Mouse (Mus musculus) right cerebral cortex, adult 18-20 months (tissue): ENCODE measurements around the gene Spem2.

Source experiments
- DNase-seq: peaks from one replicate; pipeline ENCODE4 v3.0.0; 2022; ENCODE audit warnings: mixed read lengths

The Spem2 gene

DNA sequence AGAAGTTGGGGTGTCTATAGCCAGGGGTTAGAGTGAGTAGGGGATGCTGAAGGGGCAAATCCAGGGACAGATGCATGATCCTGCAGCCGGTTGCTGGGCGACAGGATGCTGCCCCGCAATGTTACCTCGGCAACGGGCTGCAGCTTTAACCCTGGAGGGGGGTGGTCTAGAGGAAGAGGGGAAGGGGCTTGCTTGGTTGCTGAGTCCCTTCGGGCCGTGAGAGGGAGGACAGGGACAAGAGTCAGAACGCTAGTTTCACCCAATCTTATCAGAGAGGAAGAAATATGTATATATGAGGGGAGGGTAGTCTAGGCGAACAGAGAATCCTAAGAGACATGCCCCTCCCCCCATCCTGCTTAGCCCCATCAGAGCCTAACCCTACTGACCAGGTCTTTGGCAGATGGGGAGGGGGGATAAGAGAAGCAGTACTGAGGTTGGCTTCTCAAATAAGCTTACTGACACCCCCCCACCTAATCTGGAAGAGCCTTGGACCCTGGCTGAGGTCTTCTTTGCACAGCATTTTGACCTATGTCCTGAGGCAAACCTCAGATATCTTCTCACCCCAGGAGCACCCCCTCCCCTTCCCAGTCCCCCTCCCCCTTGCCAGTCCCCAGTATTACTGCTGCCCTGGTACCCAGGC is 17.2 kb upstream of the Spem2 start:
- DNase-seq: no peak

DNA sequence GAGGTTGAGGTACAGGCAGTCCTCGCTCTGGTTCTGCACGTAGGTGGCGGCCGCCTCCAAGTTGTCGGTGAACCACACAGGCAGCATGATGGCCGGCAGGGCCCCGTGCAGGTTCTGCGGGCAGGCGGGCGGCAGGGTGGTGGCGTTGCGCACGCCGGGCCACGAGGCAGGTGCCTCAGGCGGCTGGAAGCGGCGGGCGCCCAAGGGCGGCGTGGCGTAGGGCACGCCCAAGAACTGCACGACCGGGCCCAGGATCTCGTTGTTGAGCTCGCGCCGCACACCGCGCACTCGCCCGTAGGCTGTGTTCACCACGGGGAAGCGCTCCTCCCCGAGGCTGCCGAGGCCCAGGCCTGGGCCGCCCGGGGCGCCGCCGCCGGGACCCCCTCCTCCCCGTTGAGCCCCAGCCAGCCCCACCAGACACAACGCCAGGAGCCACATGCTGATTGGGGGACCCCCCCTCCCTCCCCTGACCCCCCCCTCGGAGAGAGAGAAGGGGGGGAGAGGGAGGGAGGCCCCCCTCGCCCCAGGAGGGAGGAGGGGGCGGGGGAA is 15.8 kb upstream of the Spem2 start:
- DNase-seq: peak; percentile 23

DNA sequence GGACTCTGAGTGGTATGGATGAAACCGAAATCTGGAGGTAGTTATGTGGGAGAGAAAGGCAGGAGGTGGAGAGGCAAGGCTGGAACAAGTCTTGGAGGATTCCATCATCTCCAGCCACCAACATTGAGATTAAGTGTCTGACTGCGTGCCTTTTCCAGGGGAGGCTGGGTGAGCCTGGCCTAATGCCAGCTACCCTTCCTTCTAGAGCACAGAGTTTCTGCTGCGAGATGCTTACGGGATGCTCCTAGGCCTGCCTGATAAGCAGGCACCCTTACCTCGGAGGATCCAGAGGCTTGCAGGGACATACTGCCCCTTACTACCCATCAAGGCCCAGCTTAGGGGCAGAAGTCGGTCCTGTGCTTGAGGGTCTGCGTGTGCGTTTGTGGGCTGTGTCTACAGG is 15.3 kb upstream of the Spem2 start:
- DNase-seq: no peak

DNA sequence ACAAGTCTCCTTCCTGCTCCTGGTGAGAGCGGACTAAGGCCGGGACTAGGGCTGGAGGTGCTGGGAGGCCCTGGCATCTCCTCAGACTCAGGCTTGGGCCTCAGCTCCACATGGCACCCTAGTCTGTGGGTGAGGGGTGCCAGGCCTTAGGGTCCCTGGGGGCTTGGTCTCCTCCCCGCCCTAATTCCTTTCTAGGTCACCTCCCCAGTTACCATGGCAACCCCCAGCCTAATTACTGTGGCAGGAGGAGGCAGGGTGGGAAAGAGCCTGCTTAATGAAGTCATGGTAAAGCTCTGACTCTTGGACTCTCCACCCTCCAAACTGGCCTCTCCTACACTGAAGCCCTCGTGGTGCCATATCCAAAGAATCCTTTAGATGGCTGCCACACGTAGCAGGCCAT is 10.6 kb upstream of the Spem2 start:
- DNase-seq: no peak

DNA sequence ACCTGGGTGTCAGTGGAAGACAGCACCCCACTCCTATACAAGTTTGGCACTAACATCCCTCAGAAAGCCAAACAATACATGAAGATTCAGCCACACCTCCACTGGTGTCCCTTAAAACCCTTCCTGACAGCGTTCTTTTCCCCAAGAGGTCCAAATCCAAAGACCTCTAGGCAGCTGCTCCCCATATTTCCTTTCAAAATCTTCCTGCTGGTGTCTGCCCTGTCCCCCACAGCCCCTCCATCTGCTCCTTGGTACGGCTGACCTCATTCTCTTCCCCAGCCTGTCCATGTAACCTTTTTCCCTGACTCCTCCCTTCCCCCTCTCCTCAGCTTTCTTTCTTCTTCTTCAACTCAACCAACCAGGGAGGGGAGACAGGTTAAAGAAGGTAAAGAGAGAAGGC is 5.2 kb upstream of the Spem2 start:
- no peak for DNase-seq

DNA sequence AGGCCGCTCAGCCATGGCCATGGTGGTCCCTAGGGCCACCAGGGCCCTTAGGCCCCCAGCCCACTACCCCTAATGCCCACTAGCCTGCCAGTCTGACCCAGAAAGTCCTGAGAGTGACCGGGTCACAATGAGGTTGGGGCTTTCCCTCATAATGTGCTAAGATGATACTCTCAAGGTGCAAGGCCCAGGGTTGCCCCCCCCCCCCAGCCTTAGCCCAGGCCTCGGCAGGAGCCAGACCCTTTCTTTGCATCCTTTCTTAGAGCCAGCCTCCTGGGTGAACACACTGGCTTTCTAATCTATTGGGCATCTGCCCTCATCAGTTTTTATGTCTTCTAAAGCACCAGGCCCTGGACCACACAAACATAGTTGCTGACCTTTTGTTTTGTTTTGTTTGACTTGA is 3.8 kb upstream of the Spem2 start, which contains the start of gene Spem1:
TSS of gene Spem1 (minus strand) at position 101 of the 400 bp plus-strand sequence.
- DNase-seq: no peak

DNA sequence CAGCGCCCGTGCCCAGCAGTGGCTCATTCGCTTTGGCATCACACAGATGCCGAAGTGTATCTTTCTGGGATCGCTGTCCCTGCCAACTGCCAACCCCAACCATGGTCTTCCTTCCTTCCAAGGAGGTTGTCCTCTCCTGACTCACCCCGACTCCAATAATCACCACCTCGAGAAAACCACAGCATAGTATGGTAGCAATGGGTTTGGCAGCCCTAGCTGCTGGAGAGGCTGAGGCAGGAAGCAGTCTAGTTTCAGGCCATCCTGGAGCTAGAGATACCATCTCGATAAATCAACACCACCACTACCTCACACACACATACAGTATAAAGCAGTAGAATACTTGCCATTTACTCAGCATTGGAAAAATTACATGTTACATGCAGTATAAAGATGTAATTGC is 606 bp upstream of the Spem2 start:
- DNase-seq: no peak

DNA sequence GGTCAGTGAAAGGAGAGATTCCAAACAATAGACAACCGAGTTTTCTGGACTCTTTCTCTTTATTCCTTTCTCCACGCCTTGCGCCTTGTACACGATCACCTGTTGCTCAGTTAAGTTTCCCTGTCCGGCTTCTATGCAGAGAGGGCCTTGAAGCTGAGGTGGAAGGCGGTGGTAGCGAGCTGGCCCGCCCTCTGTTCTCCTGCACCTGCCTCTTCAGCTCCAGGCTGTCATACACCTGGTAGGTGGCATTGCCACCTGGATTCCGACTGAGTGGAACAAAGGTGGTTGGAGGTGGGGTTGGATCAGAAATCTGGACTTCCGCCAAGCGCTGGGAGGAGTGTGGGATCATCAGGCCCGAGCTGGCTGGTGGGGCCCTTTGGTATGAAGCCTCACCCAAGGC is 1.7 kb downstream of the Spem2 start:
- no peak for DNase-seq

DNA sequence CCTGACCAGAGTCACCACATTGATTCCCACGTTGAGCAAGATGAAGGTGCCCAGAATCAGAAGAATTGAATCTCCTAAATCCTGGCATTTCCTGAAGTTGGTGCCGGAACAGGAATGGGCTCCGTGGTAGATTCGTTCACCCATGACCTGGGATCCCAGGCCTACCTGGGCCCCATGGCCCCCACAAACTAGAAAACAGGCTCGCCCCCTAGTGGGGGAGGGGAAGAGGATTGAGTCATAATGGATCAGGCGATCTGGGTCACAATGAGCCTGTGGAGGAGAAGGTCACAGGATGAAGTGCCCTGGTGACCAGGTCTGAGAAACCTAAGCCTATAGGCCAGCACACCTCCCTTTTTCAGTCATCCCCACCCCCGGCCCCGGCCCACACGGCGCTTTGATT is 3.1 kb downstream of the Spem2 start, which contains the start of gene Gm39566:
TSS of gene Gm39566 (minus strand) at position 144 of the 400 bp plus-strand sequence.
- DNase-seq: no peak

DNA sequence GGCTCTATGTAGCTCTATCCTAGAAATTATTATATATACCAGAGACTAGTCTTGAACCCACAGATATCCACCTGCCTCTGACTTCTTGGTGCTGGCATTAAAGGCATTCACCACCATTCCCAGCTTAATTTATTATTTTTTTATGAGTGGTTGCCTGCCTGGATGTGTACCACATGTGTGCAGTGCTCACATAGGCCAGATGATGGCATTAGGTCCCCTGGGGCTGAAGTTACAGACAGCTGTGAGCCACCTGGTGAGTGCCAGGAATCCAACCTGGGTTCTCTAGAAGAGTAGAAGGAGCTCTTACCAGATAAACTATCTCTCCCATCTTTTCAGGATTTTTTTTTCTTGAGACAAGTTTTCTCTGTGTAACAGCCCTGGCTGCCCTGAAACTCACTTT is 8.0 kb downstream of the Spem2 start:
- no peak for DNase-seq

DNA sequence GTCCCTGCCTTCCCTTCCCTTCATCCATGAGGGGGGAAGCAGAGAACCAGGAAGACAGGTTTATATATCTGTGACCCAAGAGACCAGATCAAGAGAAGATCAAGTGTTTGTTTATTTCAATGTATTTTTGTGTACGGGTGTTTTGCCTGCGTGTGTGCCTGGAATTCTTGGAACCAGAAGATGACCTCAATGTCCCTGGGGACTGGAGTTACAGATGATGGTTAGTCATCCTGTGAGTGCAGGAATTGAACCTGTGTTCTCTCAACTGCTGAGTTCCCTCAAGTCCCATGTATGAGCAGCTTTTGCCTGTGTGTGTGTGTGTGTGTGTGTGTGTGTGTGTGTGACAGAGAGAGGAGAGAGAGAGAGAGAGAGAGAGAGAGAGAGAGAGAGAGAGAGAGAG is 10.6 kb downstream of the Spem2 start:
- no peak for DNase-seq

DNA sequence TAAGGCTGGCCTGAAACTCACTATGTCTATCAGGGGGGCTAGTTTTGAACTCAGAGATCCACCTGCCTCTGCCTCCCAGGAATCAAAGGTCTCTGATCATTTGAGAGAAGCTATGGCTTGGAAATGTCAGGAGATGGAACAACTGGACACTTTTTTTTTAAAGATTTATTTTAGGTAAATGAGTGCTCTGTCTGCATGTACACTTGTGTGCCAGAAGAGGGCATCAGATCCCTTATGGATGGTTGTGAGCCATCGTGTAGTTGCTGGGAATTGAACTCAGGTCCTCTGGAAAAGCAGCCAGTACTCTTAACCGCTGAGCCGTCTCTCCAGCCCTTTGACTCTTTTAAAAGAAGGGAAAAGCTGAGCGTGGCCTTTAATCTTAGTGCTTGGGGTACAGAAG is 11.9 kb downstream of the Spem2 start:
- DNase-seq: no peak

DNA sequence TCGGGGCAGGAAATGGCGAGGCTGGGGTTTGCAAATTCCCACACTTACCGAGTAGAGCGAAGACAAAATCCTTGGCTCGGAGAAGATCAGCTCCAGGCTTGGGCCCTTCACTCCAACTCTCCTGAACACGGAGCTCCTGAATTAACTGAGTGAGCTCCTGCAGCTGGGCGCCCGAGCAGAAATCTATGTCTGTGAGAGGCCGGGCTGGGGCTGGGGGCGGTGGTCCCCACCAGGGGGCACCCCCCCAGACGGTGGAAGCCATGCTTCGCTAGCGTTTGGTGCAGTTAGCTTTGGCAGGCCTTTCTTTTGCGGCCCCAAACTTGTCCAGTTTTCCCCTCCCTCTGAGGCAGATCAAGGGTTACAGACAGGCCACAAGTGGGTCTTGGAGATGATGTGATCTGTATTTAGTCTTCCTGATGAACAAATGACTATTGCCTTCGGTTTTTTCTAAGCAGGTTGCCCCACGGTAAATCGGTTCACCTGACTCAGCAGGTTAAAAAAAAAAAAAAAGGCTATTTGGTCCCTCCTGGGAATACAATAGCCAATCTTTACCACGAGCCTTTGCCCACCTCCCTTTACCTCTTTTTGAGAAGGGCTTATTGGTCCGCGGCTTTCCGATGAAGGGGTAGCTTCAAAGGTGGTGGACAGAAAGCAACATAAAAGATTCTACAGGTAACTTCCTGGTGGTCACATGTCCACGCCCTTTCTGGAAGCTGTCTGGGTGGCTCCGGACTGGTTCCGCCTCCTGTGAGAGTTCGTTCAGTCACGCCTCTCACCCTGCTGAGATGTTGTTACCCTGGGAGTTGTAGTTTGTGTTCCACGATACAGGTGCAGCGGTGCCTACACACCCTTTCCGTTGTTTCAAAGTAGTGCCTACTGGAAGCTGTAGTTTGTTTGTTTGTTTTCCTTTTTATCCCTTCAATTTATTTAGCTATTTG is 13.0 kb downstream of the Spem2 start, which contains the start of gene Tmem102:
TSS of gene Tmem102 (minus strand) at position 653 of the 938 bp plus-strand sequence.
- DNase-seq: no peak

DNA sequence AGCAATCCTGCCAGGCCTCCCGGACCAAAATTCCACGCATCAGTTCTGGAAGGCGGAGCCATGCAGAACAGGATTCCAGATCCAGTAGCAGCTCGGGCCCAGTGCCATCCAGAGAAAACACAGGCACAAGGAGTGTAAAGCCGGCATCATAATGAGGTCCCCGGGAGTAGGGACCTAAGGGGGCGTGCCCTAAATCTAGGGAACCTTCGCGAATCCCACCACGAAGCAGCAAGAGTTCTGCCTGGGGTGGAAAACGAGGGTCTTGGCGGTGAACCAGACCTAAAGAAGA is 13.7 kb downstream of the Spem2 start:
- DNase-seq: no peak

DNA sequence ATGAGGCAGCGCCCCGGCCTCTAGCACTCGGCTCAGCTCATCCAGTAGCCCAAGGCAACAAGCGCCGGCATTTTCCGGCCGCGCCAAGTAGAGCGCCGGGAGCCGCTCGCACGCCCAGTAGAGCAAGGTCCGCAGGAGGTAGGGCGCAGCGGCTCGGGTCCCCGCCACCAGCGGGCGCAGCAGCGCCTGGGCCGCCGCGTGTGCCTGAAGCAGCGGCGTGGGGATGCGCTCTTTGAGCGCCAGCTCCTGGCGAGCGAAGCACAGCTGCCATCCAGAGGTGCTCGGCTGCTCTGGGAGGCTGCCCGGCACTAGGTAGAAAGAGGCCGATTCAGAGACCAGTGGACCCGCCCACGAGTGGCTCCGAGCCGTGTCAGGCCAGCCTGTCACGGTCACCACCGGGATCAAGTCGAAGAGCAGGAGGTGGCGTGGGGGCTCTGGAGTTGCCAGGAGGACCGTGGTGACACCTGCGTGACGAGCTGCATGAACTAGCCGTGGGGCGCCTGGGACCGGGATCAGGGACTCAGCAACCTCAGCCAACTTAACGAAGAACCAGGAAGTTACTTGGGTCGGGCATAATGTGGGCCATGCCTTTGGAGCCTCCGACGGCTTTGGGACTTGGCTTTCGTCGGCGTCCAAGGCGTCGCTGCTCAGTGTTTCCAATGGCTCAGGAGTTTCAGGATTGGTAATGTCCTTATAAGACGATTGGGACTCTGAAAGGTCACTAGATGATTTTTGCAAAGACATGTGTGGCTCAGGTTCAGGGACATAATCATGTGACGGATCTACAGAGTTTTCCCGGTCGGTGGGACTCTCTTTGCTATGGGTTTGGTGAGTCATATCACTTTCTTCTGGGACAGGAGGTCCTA is 14.2 kb downstream of the Spem2 start:
- DNase-seq: peak; percentile 79

DNA sequence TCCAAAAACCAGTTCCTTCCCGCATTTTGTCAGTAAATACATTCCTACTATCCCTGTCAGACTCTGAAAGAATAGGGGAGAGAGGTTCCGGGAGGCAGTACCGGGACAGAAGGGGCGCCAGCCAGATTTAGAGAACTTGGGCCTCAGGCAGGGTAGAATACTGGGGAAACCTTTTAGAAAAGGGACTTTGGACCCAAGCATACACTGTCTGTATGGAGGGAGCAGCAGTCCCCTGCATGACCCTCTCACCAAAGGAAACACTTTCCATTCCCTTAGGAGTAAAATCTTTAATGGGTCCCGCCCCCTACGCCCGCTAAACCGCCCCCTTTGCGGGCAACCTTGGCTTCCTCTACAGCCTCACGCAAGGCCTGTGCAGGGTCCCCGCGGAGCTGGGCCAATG is 14.9 kb downstream of the Spem2 start:
- DNase-seq: no peak

DNA sequence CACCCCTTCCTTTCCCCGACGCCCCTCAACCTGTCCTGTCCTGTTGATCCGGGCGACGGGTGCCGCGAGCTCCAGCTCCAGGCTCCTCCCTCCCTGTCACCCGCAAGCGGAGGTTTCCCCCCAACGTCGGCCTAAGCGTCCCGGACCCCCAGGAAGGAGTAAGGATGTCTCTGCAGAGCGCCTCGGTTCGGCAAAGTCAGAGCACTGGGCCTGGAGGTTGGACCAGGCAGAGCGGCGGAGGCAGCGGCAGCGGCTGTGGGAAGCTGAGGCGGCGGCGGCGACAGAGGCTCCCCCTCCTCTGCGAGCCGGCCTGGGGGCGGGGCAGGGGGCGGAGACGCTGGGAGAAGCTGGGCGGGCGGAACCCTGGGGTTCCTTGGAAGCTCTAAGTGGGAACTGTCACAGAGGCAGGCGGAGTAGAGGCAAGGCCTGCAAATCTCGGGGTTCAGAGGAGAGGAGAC is 15.6 kb downstream of the Spem2 start:
- DNase-seq: peak; percentile 83

DNA sequence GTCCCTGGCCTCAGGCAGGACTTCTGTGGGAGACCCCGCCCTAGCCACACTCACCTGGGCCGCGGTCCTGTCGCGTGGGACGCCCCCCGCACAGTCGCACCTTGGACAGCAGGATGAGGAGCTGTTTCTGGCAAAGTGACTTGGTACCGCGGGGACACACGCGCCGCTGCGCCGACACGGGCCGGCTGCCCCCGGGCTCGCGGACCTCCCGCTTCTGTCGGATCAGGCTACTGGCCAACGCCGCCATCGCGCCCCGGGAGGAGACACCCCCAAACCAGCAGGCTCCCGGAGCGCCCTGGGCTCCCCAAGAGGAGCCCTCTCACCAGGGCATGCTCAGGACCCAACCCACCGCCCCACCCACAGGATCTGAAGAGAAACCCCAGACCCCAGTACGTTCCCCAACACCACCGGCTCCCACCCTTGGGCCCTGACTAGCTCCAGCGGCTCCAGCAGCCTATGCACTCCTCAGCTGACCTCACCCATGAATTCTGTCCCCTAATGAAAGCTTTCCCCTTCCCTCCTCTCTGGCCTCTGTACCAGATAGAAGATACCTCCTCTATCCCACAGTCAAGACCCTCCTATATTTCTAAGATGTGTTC is 16.8 kb downstream of the Spem2 start, which contains the start of gene Fgf11:
TSS of gene Fgf11 (minus strand) at position 479 of the 599 bp plus-strand sequence.
- DNase-seq: no peak

DNA sequence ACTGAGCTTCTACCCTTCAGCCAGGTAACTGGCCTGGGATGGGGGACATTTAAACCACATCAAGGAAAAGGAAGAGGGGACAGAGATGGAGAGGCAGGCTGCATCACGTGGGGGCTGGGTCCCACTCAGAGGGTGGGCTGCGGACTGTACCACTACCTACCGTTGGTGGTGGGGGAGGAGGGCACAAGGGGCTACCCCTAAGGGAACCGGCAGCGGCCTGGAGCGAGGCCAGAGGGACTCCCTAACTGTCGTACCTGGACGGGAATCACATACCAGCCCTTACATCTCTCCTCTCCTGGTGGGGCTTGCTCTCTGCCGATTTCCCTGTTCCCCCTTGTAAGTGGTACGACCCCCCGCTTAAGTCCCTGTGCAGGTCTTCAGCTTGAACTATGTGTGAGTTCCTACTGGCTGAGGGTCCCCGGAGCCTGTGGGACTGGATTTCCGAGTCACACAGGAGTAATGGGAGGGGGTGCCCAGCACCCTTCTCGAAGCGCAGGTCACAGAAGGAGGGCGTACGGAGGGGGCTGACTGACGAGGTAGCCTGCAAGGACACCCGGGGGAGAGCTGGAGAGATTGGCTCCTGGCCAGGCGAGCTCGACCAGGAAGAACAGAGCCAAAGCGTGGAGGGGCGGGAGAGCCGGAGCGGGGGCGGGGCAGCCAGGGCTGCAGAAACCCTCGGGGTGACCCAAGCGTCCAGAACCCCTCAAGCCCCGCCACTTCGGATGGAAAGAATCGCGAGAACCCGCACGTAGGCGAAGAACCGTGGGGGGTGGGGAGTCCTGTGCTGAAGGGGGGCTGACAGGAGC is 17.7 kb downstream of the Spem2 start:
- no peak for DNase-seq

DNA sequence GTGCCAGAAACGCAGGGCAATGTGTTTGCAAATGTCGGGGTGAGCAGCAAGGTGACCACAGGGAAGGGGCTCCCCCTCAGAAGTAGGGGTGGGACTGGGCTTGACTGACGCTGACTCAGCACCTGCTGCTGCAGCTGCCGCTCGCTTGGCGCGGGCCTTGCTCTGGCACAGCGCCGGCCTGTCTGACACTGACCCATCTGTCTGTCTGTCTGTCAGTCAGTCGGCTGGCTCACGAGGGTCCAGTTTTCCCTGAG is 18.2 kb downstream of the Spem2 start:
- no peak for DNase-seq

DNA sequence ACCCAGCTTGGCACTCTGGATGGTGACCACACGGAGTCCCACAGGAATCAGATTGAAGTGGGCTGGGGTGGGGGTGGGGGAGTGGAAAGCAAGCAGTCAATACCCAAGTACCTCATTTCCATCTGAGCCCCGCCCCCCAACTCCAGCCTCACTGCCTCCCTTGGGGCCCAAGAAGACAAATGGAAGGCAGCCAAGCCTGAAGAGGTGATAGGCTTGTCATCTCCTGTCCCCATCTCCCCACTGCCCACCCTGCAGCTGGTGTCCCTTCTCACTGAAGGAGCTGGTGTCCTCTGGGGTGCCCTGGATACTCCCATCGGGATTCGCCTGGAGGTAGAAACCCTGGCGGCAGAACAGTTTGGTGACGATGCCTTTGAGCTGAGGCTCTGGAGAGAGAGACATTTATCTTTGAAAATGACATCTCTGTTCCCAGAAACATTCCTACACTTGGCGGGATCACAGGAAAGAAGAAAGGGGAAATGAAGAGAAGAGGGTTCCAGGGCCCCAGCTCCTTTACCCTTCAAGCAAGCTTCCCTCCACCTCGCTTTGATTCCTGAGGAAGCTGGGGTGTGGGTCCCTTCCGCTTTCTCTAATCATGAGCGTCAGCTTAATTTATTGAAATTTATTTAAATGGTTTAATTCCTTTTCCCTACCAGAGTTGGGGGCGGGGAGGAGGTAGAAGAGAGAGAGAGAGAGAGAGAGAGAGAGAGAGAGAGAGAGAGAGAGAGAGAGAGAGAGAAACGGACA is 18.7 kb downstream of the Spem2 start:
- DNase-seq: no peak
